In the genomic region with DNA sequence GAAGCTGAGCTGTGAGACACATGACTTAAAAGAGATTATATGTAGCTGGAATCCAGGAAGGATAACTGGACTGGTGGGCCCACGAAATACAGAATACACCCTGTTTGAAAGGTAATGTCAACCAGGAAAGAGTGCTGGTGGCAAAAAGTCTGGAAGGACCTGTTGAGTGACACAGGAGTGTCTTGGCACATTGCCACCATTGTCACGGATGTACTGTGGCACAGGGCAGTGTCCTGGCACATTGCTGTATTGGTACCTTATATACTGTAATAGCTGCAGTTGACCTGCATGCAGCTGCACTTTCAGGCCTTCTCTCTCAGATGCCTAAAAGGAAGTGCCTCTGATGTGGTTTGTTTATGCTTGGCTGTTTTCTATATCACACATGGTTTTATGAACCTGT, we compare ENCODE assay signal across 11 mouse cellular contexts.
DNase-seq lines count a peak whose midpoint lies in the region; ATAC-seq and TF ChIP-seq lines count a peak whose summit lies in the region.
"Had no signal": no experiment of that assay in that cellular context is flagged by ENCODE, and none has a peak within 500 bp of the region (broad histone marks: within the 10 kb centered on the region; RNA-seq: fewer than 3 reads in every experiment).

No protein-coding gene starts in this region.

- peaks cover 15% of the 10 kb centered on the region; the same call in 1 of the 2 replicates for H3K36me3 ChIP-seq in stomach, postnatal 0 days (ENCODE audit: control insufficient read depth, insufficient read depth, low read length)
- H3K36me3 ChIP-seq in hindbrain, embryonic 12.5 days: peaks cover 20% of the 10 kb centered on the region; the same call in 1 of the 2 replicates

- no peak for TF ChIP-seq CTCF in stomach, postnatal 0 days (IDR thresholded peaks at IDR 0.05; ENCODE audit: low read depth)

- WGBS in stomach, postnatal 0 days: 55% methylated on average over 2 of the region's 2 CpGs
- 64% methylated on average over 2 of the region's 2 CpGs for WGBS in hindbrain, embryonic 12.5 days

- no peak overlapping the region for H3K4me2 ChIP-seq in stomach, postnatal 0 days (replicated peaks; ENCODE audit: low read depth)
- H3K4me2 ChIP-seq in hindbrain, embryonic 12.5 days (replicated peaks): no peak overlapping the region
- H3K4me2 ChIP-seq: hindbrain, embryonic 13.5 days had no signal

- H3K27ac ChIP-seq in stomach, postnatal 0 days (replicated peaks): no peak overlapping the region
- H3K27ac ChIP-seq in hindbrain, embryonic 12.5 days: no peak overlapping the region
- H3K27ac ChIP-seq: hindbrain, embryonic 13.5 days had no signal

- H3K27me3 ChIP-seq in stomach, postnatal 0 days (ENCODE audit: control insufficient read depth, insufficient read depth, low read length): no peaks in the 10 kb centered on the region
- H3K27me3 ChIP-seq in hindbrain, embryonic 12.5 days: no peaks in the 10 kb centered on the region
- H3K27me3 ChIP-seq: hindbrain, embryonic 13.5 days had no signal

- no peak for TF ChIP-seq EP300 in stomach, postnatal 0 days (optimal IDR thresholded peaks at IDR 0.05)

- H3K9ac ChIP-seq in stomach, postnatal 0 days (ENCODE audit: low read length): no peak overlapping the region
- H3K9ac ChIP-seq in hindbrain, embryonic 12.5 days: no peak overlapping the region
- H3K9ac ChIP-seq: hindbrain, embryonic 13.5 days had no signal

- H3K4me1 ChIP-seq in stomach, postnatal 0 days (replicated peaks; ENCODE audit: control insufficient read depth, insufficient read depth): no peaks in the 10 kb centered on the region
- no peaks in the 10 kb centered on the region for H3K4me1 ChIP-seq in hindbrain, embryonic 12.5 days
- H3K4me1 ChIP-seq: hindbrain, embryonic 13.5 days had no signal

- peak; percentile 23 for DNase-seq in gastrocnemius, postnatal 14 days
- no peak for DNase-seq in gastrocnemius, postnatal 4 days (ENCODE audit: low spot score in 2 of 2)
- DNase-seq in retina, postnatal 1 day: peak; percentile 41
- DNase-seq in retina, embryonic 14.5 days (ENCODE audit: low spot score): no peak
- DNase-seq in heart, postnatal 36 days: peak; percentile 45 to 64
- no peak for DNase-seq in stomach, postnatal 0 days (ENCODE audit: low spot score)
- DNase-seq: cerebellum, adult 18-20 months; layer of hippocampus, adult 9-11 months had no signal

- no peak for ATAC-seq in stomach, postnatal 0 days (ENCODE audit: low FRiP score, low TSS enrichment)
- no peak for ATAC-seq in hindbrain, embryonic 12.5 days (ENCODE audit: low FRiP score)
- ATAC-seq: forebrain, embryonic 16.5 days had no signal

- H3K4me3 ChIP-seq in stomach, postnatal 0 days (ENCODE audit: low read depth, low read length): no peak overlapping the region
- no peak overlapping the region for H3K4me3 ChIP-seq in hindbrain, embryonic 12.5 days
- H3K4me3 ChIP-seq: hindbrain, embryonic 13.5 days had no signal

- intact Hi-C loops in gastrocnemius, postnatal 14 days (cut with DNase I; ENCODE audit: low total_unique reads): no loop called here
- intact Hi-C loops in heart, postnatal 36 days (cut with DNase I): no loop called here

- H3K9me3 ChIP-seq in stomach, postnatal 0 days (ENCODE audit: control insufficient read depth, low read length): no peaks in the 10 kb centered on the region
- no peaks in the 10 kb centered on the region for H3K9me3 ChIP-seq in hindbrain, embryonic 12.5 days (replicated peaks)
- H3K9me3 ChIP-seq: hindbrain, embryonic 13.5 days had no signal

Comparison
In these comparisons a context has a peak if more than half of its experiments do, and no peak if none do; other contexts are left out.
1. DNase-seq: peak in gastrocnemius, postnatal 14 days (single experiment), retina, postnatal 1 day (single experiment) and heart, postnatal 36 days (2 of 2); none in gastrocnemius, postnatal 4 days (0 of 2), retina, embryonic 14.5 days (single experiment) and stomach, postnatal 0 days (single experiment).